Mouse (Mus musculus) spleen, adult 18-20 months (tissue): Measurements from ENCODE around the gene Sertad1.

Experiments
- DNase-seq, 2 experiments: peaks; one replicate each; pipeline ENCODE4 v3.0.0; 2022; ENCODE audit warnings: mixed read lengths in 2 of 2

Gene Sertad1

GRCm38 (mm10) chr7:27486770-27487697 lies at the start of gene Sertad1:
TSS of gene Sertad1 (plus strand) at chr7:27486910.
- peak; percentile 100 for DNase-seq

DNA sequence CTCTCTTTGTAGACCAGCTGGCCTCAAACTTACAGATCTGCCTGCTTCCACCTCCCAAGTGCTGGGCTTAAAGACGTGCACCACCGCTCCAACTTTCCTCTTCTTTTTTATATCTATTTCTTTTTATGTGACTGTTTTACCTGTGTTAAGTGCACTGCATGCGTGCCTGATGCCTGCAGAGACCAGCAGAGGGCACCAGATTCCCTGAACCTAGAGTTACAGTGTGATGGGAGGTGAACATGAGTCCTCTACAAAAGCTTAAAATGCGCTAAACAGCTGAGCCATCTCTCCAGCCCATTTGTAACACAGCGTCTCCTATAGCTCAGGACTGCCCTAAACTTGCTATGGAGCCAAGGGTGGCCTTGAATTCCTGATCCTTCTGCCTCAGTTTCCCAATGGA lies 49.2 kb upstream of the Sertad1 start:
- peak in 1 of 2 experiments; percentile 45 for DNase-seq

- no peak for DNase-seq
Observed at GRCm38 (mm10) chr7:27440014-27440413, 46.7 kb upstream of the Sertad1 start.

GRCm38 (mm10) chr7:27446051-27446450 lies 40.7 kb upstream of the Sertad1 start:
- no peak for DNase-seq

DNA sequence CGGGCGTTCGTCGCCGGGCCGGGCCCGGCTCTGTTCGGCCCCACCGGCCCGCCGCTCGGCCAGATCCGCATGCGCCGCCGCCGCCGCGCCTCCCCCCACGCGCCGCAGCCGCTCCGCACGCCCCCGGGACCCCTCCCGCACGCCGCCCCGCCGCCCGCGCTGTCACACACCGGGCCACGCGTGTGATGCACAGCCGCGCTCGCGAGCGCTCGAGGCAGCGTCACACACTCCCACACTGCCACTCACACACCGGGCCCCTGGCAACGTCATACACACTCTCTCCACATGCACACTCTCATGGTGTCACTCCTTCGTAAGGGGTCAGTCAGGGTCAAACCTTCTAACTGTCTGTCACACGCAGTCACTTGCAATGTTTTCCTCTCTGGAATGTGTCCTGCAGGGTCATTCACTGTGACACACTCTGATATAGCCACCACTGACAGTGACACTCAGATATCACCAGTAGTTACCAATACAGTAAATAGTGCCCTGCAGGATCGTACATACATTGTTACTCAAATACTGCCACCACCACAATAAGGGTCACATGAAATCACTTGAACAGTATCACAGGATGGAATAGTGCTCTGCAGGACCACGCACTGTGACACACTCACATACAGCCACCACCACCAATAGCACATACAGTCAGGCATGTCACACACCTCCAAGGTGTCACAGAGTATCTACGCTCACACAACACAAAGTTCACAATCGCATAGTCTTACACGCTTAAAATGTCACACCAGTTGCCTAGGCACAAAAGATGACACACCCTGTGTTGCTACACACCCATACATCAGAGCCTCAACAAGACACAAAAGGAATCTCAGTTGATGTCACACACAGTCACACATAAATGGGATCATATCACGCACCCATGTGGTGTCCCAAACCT lies 39.9 kb upstream of the Sertad1 start:
- DNase-seq: peak in 1 of 2 experiments; percentile 20

DNA sequence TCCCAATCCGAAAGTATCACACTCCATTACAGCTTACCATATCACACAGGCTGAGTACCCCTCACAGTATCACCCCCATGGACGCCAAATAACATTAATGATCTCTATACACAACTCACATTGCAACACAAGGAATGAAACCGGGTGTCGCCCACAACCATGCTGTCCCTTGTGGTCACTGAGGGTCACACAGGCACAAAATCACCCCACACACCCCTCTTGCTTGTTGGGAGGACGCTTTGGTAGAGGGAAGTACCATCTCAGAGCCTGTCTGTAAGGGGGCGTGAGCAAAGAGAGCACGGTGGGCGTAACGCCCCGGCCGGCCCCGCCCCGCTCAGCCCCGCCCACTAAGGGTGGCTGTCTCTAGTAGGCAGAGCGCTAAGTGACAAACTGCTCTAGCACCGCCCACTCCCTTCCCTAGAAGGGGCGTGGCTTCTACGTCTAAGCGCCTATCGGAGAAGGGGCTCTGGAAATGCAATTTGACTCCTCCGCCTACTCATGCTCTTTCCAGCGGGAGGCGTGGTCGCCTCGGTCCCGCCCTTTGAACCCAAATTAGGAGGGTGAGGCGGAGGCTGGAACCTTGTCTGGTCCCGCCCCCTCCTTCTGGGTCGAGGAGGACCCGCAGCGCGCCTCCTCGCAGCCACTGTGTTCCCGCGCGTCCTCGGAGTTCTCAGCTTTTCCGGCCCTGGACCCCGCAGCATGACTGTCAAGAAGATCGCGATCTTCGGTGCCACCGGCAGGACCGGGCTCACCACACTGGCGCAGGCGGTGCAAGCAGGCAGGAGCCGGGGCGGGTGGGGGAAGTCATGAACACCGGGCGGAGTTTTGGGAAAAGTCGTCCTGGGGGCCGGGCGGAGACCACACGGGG lies 39.1 kb upstream of the Sertad1 start, which contains the start of the genes Sptbn4 and Blvrb:
Gene Sptbn4 (minus strand): TSS at position 268 of the 868 bp plus-strand sequence.
Gene Blvrb (plus strand): TSS at position 560 of the 868 bp plus-strand sequence.
- peak; percentile 96 to 99 for DNase-seq

DNA sequence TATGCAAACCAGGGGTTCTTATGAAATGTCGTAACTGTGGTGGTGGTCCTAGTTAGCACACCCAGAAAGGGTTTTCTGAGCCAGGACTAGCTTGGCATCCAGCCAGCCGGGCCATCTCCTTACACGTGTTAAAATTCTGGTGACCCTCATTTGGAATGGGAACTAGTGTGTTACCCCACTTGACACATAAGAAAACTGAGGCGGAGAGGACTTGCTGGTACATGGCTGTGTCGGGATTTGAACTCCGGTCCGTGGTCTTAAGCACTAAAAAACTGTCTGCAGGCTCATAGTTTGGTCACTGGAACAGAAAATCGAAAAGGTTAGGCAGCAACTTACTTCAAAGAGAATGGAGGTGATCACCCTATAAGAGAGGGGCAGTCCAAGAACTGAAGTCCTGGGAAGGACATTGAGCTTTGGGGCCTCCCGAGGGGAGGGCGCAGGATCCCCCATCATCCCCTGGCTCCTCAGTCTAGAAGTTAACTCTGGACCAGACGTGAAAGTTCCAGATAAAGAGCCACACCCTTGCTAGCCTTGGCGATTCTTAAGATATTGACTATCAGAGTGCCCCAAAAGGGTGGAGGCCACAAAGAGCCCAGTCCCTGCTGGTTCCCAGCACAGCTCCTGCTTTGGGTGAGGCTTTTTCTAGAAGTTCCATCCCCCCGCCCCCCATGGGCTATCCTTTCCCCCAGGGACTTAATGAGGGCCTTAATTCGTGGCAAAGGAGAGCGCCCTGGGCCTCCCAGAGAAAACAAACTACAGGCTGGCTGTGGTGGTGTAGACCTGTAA lies 38.1 kb upstream of the Sertad1 start:
- DNase-seq: peak; percentile 18 to 24

DNA sequence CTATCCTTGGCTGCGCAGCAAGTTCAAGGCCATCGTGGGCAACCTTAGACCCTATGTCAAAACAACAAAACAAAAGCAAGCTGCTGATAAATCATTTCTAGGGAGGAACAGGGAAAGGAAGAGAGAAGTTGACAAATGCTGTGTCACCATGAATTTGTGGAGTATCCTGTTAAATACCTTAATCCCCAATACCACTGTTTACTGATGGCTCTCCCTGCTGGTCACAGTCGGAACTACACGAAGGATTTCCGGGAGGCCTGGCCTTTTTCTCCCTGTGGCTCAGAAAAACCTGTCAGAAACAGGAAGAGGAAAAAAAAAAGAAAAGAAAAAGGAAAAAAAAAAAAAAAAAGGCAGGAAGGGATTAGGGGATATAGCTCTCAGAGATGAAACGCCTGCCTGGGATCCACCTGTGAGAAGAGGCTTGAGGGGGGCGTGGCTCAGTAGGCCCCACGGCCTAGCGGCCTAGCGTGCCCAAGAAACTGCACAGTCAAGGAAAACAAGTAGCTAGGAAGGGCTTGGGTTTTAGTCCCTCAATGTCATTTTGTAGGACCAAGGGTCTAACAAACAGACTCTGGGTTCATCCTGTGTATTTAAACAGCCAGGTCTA lies 37.4 kb upstream of the Sertad1 start:
- peak; percentile 38 to 67 for DNase-seq

DNA sequence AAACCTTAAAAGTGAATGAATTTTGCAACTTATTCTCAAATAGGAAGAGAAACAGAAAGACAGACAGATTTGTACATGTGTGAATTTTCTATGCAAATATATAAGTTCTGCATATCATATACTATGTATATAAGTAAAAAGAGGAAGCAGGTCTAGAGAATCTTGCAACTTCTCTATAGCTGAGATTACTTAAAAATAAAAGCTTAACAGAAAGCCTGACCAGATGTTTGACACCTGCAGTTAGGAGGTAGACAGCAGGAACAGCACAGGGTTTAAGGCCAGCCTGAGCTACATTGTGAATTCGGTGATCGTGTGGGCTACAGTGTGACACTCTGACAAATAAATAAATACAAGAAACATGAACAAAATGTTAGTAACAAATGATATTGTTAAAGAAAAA lies 35.4 kb upstream of the Sertad1 start:
- DNase-seq: no peak

DNA sequence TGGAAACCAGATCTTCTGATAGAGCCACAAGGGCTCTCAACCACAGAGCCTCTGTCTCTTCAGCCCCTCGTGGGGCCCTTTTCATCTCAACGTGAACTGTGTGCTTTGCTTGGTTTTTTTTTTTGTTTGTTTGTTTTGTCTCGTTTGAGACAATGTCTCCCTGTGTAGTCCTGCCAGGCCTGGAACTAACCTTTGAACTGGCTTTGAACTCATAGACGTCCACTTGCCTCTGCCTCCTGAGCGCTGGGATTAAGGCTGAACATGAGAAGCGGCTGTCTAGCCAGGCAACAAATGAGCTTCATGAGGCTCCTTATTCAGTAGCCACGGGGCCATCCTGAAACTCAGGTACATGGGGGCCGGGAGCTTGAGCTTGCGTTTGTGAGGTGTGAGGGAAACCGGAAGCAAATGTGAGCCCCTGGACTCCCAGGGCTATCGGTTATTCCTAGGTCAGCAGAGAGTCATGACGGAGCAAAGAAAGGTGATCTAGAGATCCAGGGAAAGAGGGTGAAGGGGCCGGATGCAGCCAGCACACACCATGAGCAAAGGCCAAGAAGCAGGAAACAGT lies 34.4 kb upstream of the Sertad1 start:
- no peak for DNase-seq

GRCm38 (mm10) chr7:27454461-27455121 lies 32.1 kb upstream of the Sertad1 start:
- DNase-seq: no peak

- DNase-seq: no peak
Observed at GRCm38 (mm10) chr7:27455273-27455672, 31.4 kb upstream of the Sertad1 start.

DNA sequence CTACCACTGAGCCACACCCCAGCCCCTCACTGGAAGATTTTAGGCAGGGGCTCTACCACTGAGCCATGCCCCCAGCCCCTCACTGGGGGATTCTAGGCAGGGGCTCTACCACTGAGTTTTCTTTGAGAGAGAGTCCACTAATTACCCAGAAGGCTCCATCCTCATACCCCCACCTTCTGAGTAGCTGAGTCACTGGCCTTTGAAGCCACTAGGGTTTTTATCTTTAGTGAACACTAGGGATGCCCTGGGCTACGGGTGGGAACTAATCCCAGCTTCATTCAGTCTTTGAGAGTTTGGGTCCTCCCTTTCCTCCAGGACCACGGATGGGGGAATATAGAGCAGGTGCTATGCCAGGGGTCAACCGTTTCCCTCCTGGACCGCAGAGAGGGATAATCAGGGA lies 28.1 kb upstream of the Sertad1 start:
- DNase-seq: no peak

GRCm38 (mm10) chr7:27459640-27460039 lies 27.1 kb upstream of the Sertad1 start:
- no peak for DNase-seq

GRCm38 (mm10) chr7:27460477-27460876 lies 26.2 kb upstream of the Sertad1 start:
- no peak for DNase-seq

- DNase-seq: no peak
Observed at GRCm38 (mm10) chr7:27467648-27468047, 19.1 kb upstream of the Sertad1 start.

- DNase-seq: no peak
Observed at GRCm38 (mm10) chr7:27471390-27472120, 15.2 kb upstream of the Sertad1 start.

- DNase-seq: no peak
Observed at GRCm38 (mm10) chr7:27472596-27472995, 14.1 kb upstream of the Sertad1 start.

DNA sequence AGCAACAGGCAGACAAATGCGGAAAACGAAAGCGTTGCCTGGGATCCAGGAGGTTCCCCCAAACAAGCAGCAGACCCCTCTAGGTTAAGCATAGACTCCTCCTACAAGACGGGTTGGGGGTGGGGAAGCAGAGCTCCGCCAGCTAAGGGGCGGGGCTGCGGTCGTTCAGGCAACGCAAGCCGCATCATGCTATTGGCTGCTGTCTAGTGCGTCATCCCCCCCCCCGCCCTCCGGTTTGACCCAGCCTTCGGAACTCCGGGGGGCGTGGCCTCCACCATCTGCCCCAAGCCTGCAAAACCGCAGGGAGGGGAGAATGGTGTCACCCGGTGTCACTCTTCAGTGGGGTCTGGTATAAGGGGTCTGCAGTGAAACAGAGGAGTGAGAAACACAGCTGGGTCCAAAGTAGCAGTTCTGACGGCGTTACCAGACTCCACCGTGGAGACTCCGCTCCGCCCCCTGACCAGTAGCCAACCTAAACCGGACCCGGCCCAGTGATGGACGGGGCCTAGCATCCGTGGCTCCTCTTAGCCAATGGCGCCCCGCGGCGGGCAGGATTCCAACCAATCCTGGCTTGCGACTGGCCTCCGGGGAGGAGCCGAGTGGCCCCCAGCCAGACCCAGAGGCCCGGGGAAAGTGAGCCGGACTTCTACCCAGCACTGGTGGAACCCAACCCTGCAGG lies 13.4 kb upstream of the Sertad1 start, which contains the start of gene Sertad3:
Gene Sertad3 (plus strand): TSS at position 613 of the 679 bp plus-strand sequence.
- DNase-seq: peak; percentile 97
